Mouse (Mus musculus): Measurements from ENCODE around the gene Usp9x. TPM values are rescaled to one million over a fixed set of nuclear protein-coding genes. Genes with fewer than 3 reads are reported as not detected.

Usp9x gene
- polyA plus RNA-seq, 1 experiment, result 14.7 TPM

GRCm38 (mm10) chrX:13041630-13042129, 29.6 kb upstream of the Usp9x start:
- H3K4me1 ChIP-seq (ENCODE audit: control insufficient read depth, insufficient read depth, low read length), result no peaks in the 10 kb centered on the region
- WGBS, result 16% methylated on average over 35 of the region's 35 CpGs
- peak; percentile 91 for TF ChIP-seq POLR2A (IDR thresholded peaks at IDR 0.05; ENCODE audit: borderline replicate concordance, extremely low read depth, low read depth, low read length)
- TF ChIP-seq CTCF (IDR thresholded peaks at IDR 0.05; ENCODE audit: insufficient read depth, low read length), result no peak
- H3K4me3 ChIP-seq (replicated peaks; ENCODE audit: extremely low read depth, low read depth, low read length), result peak overlapping the region; percentile 70
- DNase-seq, result peak; percentile 90

DNA sequence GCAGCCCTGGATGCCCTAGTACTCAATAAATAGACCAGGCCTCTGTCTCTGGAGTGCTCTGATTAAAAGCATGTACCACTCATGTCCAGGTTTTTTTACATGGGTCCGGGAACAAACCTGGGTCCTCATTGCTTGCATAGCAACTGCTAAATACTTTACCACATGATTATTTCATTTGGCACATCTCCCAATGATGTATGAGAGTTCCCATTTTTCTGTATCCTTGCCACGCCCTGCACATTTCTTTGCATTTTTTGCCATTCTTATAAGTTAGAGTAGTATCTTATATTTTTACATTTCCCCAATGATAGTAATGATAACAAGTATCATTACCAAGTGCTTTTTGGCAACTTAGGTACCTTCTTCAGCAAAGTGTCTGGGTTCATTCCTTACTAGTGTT, 27.5 kb upstream of the Usp9x start:
- H3K4me3 ChIP-seq (replicated peaks; ENCODE audit: extremely low read depth, low read depth, low read length), result no peak overlapping the region
- H3K4me1 ChIP-seq (ENCODE audit: control insufficient read depth, insufficient read depth, low read length), result no peaks in the 10 kb centered on the region
- TF ChIP-seq CTCF (IDR thresholded peaks at IDR 0.05; ENCODE audit: insufficient read depth, low read length) (no peak), POLR2A (IDR thresholded peaks at IDR 0.05; ENCODE audit: borderline replicate concordance, extremely low read depth, low read depth, low read length) (no peak)
- no peak for DNase-seq
- WGBS, result 84% methylated on average over 2 of the region's 2 CpGs

DNA sequence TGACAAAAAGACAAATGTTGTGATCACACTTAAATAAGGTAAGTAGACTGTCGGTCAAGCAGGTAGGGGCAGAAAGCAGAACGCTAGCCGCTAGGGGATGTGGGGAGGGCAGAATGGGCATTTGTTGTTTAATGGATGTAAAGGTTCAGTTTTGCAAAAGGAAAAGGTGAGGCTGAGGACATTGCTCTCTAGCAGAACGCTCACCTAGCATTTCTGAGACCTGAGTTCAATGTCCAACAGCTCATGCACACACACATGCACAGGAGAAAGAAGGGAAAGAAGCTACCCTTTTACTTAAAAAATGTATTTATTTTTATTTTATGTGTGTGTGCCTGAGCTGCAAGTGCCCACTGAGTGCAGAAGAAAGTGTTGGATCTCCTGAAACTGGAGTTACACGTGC, 26.6 kb upstream of the Usp9x start:
- WGBS, result 84% methylated on average over 5 of the region's 5 CpGs
- no peak overlapping the region for H3K4me3 ChIP-seq (replicated peaks; ENCODE audit: extremely low read depth, low read depth, low read length)
- TF ChIP-seq CTCF (IDR thresholded peaks at IDR 0.05; ENCODE audit: insufficient read depth, low read length), result no peak
- TF ChIP-seq POLR2A (IDR thresholded peaks at IDR 0.05; ENCODE audit: borderline replicate concordance, extremely low read depth, low read depth, low read length), result no peak
- H3K4me1 ChIP-seq (ENCODE audit: control insufficient read depth, insufficient read depth, low read length), result no peaks in the 10 kb centered on the region
- DNase-seq, result no peak

- no peak for DNase-seq
- H3K4me1 ChIP-seq (ENCODE audit: control insufficient read depth, insufficient read depth, low read length), result no peaks in the 10 kb centered on the region
- no peak for TF ChIP-seq CTCF (IDR thresholded peaks at IDR 0.05; ENCODE audit: insufficient read depth, low read length)
- TF ChIP-seq POLR2A (IDR thresholded peaks at IDR 0.05; ENCODE audit: borderline replicate concordance, extremely low read depth, low read depth, low read length), result no peak
- H3K4me3 ChIP-seq (replicated peaks; ENCODE audit: extremely low read depth, low read depth, low read length), result no peak overlapping the region
- WGBS, result 52% methylated on average over 6 of the region's 6 CpGs
Observed at GRCm38 (mm10) chrX:13046893-13047435, 24.3 kb upstream of the Usp9x start.

- Histone ChIP-seq H3K4me1 (ENCODE audit: control insufficient read depth, insufficient read depth, low read length) (no peaks in the 10 kb centered on the region), H3K4me3 (replicated peaks; ENCODE audit: extremely low read depth, low read depth, low read length) (peak overlapping the region; percentile 36)
- peak; percentile 10 for DNase-seq
- 30% methylated on average over 14 of the region's 14 CpGs for WGBS
- TF ChIP-seq POLR2A (IDR thresholded peaks at IDR 0.05; ENCODE audit: borderline replicate concordance, extremely low read depth, low read depth, low read length) (peak; percentile 36; the same call in 1 of the 2 replicates), CTCF (IDR thresholded peaks at IDR 0.05; ENCODE audit: insufficient read depth, low read length) (no peak)
Observed at GRCm38 (mm10) chrX:13047631-13048345, 23.5 kb upstream of the Usp9x start.

DNA sequence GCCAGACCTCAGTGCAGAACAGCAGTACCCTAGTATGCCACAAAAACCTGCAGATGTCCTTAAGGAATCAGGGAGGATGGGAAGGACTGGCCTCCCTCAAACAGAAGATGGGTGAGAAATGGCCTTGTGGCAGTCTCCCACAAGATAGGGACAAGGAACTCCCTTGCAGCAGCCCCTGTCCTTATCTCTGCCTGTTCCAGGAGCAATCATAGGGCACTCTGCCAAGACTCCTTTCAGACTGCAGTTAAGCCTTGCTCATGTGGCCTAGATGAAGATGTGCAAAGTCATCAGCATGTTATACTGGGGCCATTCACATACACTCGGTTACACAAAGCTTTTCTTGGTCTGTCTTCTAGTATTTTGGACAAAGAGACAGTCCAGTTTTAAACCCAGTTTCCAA, 16.7 kb upstream of the Usp9x start:
- Histone ChIP-seq H3K4me1 (ENCODE audit: control insufficient read depth, insufficient read depth, low read length) (no peaks in the 10 kb centered on the region), H3K4me3 (replicated peaks; ENCODE audit: extremely low read depth, low read depth, low read length) (no peak overlapping the region)
- TF ChIP-seq CTCF (IDR thresholded peaks at IDR 0.05; ENCODE audit: insufficient read depth, low read length), result no peak
- TF ChIP-seq POLR2A (IDR thresholded peaks at IDR 0.05; ENCODE audit: borderline replicate concordance, extremely low read depth, low read depth, low read length), result no peak
- WGBS, result 72% methylated on average over 1 of the region's 1 CpGs
- DNase-seq, result no peak

DNA sequence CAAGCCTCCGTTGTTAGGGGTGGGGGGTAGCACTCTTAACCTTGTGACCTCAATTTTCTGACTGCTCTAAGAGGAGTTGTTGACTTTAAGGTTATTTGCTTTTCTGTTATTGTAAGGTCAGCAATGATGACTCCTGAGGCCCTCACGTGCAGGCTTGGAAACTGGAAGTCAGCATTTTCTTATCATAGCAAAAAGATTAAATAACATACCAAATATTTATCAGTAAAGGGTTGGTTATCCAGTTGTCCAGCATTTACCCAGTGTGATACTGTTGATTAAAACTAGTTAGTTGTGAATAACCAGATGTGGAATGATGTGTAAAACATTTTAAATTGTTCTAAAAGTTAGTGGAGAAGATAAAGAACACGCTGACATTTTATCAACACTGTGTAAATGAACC, 9.3 kb upstream of the Usp9x start:
- no peak overlapping the region for H3K4me3 ChIP-seq (replicated peaks; ENCODE audit: extremely low read depth, low read depth, low read length)
- WGBS, result 53% methylated on average over 3 of the region's 3 CpGs
- TF ChIP-seq POLR2A (IDR thresholded peaks at IDR 0.05; ENCODE audit: borderline replicate concordance, extremely low read depth, low read depth, low read length), result no peak
- no peak for TF ChIP-seq CTCF (IDR thresholded peaks at IDR 0.05; ENCODE audit: insufficient read depth, low read length)
- no peak for DNase-seq
- no peaks in the 10 kb centered on the region for H3K4me1 ChIP-seq (ENCODE audit: control insufficient read depth, insufficient read depth, low read length)

GRCm38 (mm10) chrX:13064273-13064925, 6.9 kb upstream of the Usp9x start:
- 57% methylated on average over 7 of the region's 9 CpGs for WGBS
- DNase-seq, result no peak
- Histone ChIP-seq H3K4me3 (replicated peaks; ENCODE audit: extremely low read depth, low read depth, low read length) (no peak overlapping the region), H3K4me1 (ENCODE audit: control insufficient read depth, insufficient read depth, low read length) (no peaks in the 10 kb centered on the region)
- TF ChIP-seq CTCF (IDR thresholded peaks at IDR 0.05; ENCODE audit: insufficient read depth, low read length) (no peak), POLR2A (IDR thresholded peaks at IDR 0.05; ENCODE audit: borderline replicate concordance, extremely low read depth, low read depth, low read length) (no peak)

GRCm38 (mm10) chrX:13070206-13070572, 1.1 kb upstream of the Usp9x start:
- WGBS, result 40% methylated on average over 8 of the region's 8 CpGs
- TF ChIP-seq POLR2A (IDR thresholded peaks at IDR 0.05; ENCODE audit: borderline replicate concordance, extremely low read depth, low read depth, low read length), result no peak
- TF ChIP-seq CTCF (IDR thresholded peaks at IDR 0.05; ENCODE audit: insufficient read depth, low read length), result no peak
- H3K4me1 ChIP-seq (ENCODE audit: control insufficient read depth, insufficient read depth, low read length), result peaks cover 2% of the 10 kb centered on the region; the same call in 1 of the 2 replicates
- no peak for DNase-seq
- H3K4me3 ChIP-seq (replicated peaks; ENCODE audit: extremely low read depth, low read depth, low read length), result peak overlapping the region; percentile 98

Data from lung, adult 2 months (tissue).